Mouse (Mus musculus) right cerebral cortex, postnatal 14 days (tissue): ENCODE measurements at regions not wholly inside any gene's neighbourhood (a gene's known extent, or its start where the extent isn't known, plus 50 kb on each side); places are given as distances from the start of the nearest gene placed in this dataset.
"Not testable (repeated sequence)": the region's sequence is repeated elsewhere in the genome, so short reads cannot be mapped to it uniquely, and the experiment has no call there.

ENCODE experiments used
- DNase-seq: peaks from one replicate; pipeline ENCODE4 v3.0.0; 2022

GRCm38 (mm10) chr3:21530862-21531261 lies 545.6 kb upstream of the Tbl1xr1 start:
- DNase-seq, result no peak

- no peak for DNase-seq
These were observed 537.3 kb upstream of the Tbl1xr1 start for GRCm38 (mm10) chr3:21539138-21539537.

GRCm38 (mm10) chr3:21544456-21544855 lies 532.0 kb upstream of the Tbl1xr1 start:
- DNase-seq, result no peak

GRCm38 (mm10) chr3:21545156-21545893 lies 531.1 kb upstream of the Tbl1xr1 start:
- no peak for DNase-seq

GRCm38 (mm10) chr3:21546411-21546810 lies 530.0 kb upstream of the Tbl1xr1 start:
- no peak for DNase-seq

- DNase-seq, result no peak
These were observed 526.8 kb upstream of the Tbl1xr1 start for GRCm38 (mm10) chr3:21549671-21550070.

GRCm38 (mm10) chr3:21553159-21553758 lies 523.2 kb upstream of the Tbl1xr1 start:
- DNase-seq, result no peak

- DNase-seq, result no peak
These were observed 522.6 kb upstream of the Tbl1xr1 start for GRCm38 (mm10) chr3:21553859-21554258.

GRCm38 (mm10) chr3:21557963-21558441 lies 518.5 kb upstream of the Tbl1xr1 start:
- DNase-seq, result peak; percentile 63

- no peak for DNase-seq
These were observed 513.6 kb upstream of the Tbl1xr1 start for GRCm38 (mm10) chr3:21562771-21563312.

GRCm38 (mm10) chr3:21563454-21563853 lies 513.0 kb upstream of the Tbl1xr1 start:
- no peak for DNase-seq

GRCm38 (mm10) chr3:21564211-21564781 lies 512.2 kb upstream of the Tbl1xr1 start:
- peak; percentile 92 for DNase-seq

GRCm38 (mm10) chr3:21564847-21565485 lies 511.5 kb upstream of the Tbl1xr1 start:
- DNase-seq, result no peak

- no peak for DNase-seq
These were observed 506.7 kb upstream of the Tbl1xr1 start for GRCm38 (mm10) chr3:21569721-21570120.

- DNase-seq, result no peak
These were observed 497.8 kb upstream of the Tbl1xr1 start for GRCm38 (mm10) chr3:21578635-21579034.

GRCm38 (mm10) chr3:21582122-21582521 lies 494.3 kb upstream of the Tbl1xr1 start:
- DNase-seq, result no peak

GRCm38 (mm10) chr3:21585767-21586166 lies 490.7 kb upstream of the Tbl1xr1 start:
- no peak for DNase-seq

- no peak for DNase-seq
These were observed 469.6 kb upstream of the Tbl1xr1 start for GRCm38 (mm10) chr3:21606846-21607245.

GRCm38 (mm10) chr3:21610231-21610630 lies 466.2 kb upstream of the Tbl1xr1 start:
- no peak for DNase-seq

GRCm38 (mm10) chr3:21621745-21622144 lies 454.7 kb upstream of the Tbl1xr1 start:
- no peak for DNase-seq

GRCm38 (mm10) chr3:21625039-21625438 lies 451.4 kb upstream of the Tbl1xr1 start:
- no peak for DNase-seq

- no peak for DNase-seq
These were observed 450.4 kb upstream of the Tbl1xr1 start for GRCm38 (mm10) chr3:21626029-21626428.

- DNase-seq, result not testable (repeated sequence)
These were observed 449.4 kb upstream of the Tbl1xr1 start for GRCm38 (mm10) chr3:21627048-21627447.
